ENCODE assay signal across 8 mouse cellular contexts in the genomic region with DNA sequence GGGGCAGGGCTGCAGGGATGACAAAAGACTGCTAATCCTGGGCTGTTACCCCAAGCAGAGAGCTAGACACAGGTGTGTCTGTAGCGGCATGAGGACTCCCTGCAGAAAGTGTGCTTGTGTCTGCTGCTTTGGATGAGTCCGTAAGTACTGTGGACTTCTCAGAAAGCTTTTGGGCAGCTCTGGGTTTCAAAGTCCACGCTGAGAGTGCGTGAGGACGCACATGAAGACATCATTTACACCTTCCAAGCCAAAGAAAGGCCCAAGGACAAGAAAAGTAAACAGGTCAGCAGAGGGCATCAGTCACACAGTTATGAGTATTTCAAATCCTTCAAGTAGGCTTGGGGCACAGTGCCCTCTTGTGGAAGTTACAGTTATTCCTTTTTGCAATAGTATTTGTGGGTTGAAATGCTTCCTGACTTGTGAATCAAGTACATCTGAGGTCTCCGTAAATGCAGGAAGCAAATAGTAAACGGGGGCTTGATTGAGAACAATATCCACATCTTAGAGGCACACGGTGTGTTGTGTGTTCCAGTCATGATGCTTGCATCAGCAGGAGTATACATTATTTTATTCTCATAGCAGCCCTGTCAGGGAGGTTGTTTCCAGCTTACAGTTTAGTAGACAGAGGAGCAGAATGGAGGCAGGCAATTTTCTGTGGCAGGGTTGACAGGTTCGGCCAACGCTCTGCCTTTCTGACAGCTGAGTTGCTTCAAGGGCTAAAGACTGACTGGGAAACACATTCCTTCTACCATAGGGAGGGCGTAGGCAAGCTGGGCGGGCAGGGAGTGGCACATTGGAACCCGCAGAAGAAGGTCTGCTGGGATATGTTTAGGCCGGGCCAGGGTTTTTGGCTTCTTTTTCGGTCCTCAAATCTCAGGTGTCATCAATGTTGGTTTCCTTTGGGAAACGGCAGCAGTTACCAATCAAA. TPM values are rescaled to one million over a fixed set of nuclear protein-coding genes. Genes with fewer than 3 reads are reported as not detected.
A peak's percentile ranks its signal among the peaks of the same experiment; 100 is the strongest.
DNase-seq lines count a peak whose midpoint lies in the region; ATAC-seq and TF ChIP-seq lines count a peak whose summit lies in the region.

No protein-coding gene starts in this region.

- H3K79me2 ChIP-seq in CH12.LX (replicated peaks; ENCODE audit: control insufficient read depth, extremely low read depth, insufficient read depth, poor library complexity, severe bottlenecking), result no peaks in the 10 kb centered on the region

- peak; percentile 92 for DNase-seq in CH12.LX (ENCODE audit: extremely low read depth)
- peak; percentile 62 for DNase-seq in c-Kit-negative CD71-positive TER-119-positive erythroid progenitor cells, embryonic 14.5 days (ENCODE audit: low read depth, low spot score)
- DNase-seq in fibroblast of lung, adult 2 months (ENCODE audit: low read depth), result peak; percentile 92
- peak; percentile 65 to 88 for DNase-seq in kidney, postnatal 25 days
- peak; percentile 79 for DNase-seq in telencephalon, adult 2 months (ENCODE audit: low read depth, low spot score)

- in situ Hi-C loops in CH12.LX (cut with MboI; ENCODE audit: low pct_ligation_motif_present, low pct_unique_long_range_greater_than_20kb, low sequenced_read_pairs), result no loop called here

- no peak overlapping the region for H3K27ac ChIP-seq in CH12.LX (ENCODE audit: insufficient read depth, low read depth)
- no peak overlapping the region for H3K27ac ChIP-seq in heart, embryonic 16.5 days (ENCODE audit: low read length)
- H3K27ac ChIP-seq in liver, embryonic 15.5 days (replicated peaks), result no peak overlapping the region
- H3K27ac ChIP-seq in neural tube, embryonic 13.5 days (replicated peaks), result no peak overlapping the region

- H3K4me2 ChIP-seq in CH12.LX (ENCODE audit: insufficient read depth, low read depth, poor library complexity, severe bottlenecking), result no peak overlapping the region
- H3K4me2 ChIP-seq in heart, embryonic 16.5 days (ENCODE audit: low read depth, low read length), result no peak overlapping the region
- H3K4me2 ChIP-seq in liver, embryonic 15.5 days, result no peak overlapping the region
- no peak overlapping the region for H3K4me2 ChIP-seq in neural tube, embryonic 13.5 days

- peaks cover 4 to 46% of the 10 kb centered on the region in 2 experiments; a peak in 3 of 4 replicates for H3K4me1 ChIP-seq in CH12.LX (ENCODE audit: control insufficient read depth in 1 of 2, insufficient read depth in 2 of 2)
- H3K4me1 ChIP-seq in heart, embryonic 16.5 days (ENCODE audit: control insufficient read depth, insufficient read depth, low read length), result no peaks in the 10 kb centered on the region
- H3K4me1 ChIP-seq in liver, embryonic 15.5 days (replicated peaks), result peaks cover 18% of the 10 kb centered on the region
- H3K4me1 ChIP-seq in neural tube, embryonic 13.5 days (replicated peaks), result peaks cover 1% of the 10 kb centered on the region

- TF ChIP-seq CTCF in CH12.LX (conservative IDR thresholded peaks at IDR 0.05 in 1 of 2, IDR thresholded peaks at IDR 0.05 in 1 of 2; ENCODE audit: low read depth in 2 of 2, low read length in 2 of 2), result peak; percentile 68 to 100; a peak in 3 of 4 replicates

- H3K9me3 ChIP-seq in CH12.LX (replicated peaks; ENCODE audit: low read length), result no peaks in the 10 kb centered on the region
- H3K9me3 ChIP-seq in heart, embryonic 16.5 days (replicated peaks; ENCODE audit: control insufficient read depth, low read length), result no peaks in the 10 kb centered on the region
- H3K9me3 ChIP-seq in liver, embryonic 15.5 days (replicated peaks), result no peaks in the 10 kb centered on the region
- no peaks in the 10 kb centered on the region for H3K9me3 ChIP-seq in neural tube, embryonic 13.5 days

- peak; percentile 73 for ATAC-seq in heart, embryonic 16.5 days (replicated peaks; ENCODE audit: extremely low read depth, insufficient read depth, low FRiP score)
- peak; percentile 48 for ATAC-seq in liver, embryonic 15.5 days (ENCODE audit: insufficient read depth)
- peak; percentile 47; the same call in 1 of the 2 replicates for ATAC-seq in neural tube, embryonic 13.5 days (ENCODE audit: low read depth)

- WGBS in heart, embryonic 16.5 days, result 41% methylated on average over 16 of the region's 16 CpGs
- 40% methylated on average over 16 of the region's 16 CpGs for WGBS in liver, embryonic 15.5 days (ENCODE audit: insufficient replicate concordance)
- 54% methylated on average over 16 of the region's 16 CpGs for WGBS in neural tube, embryonic 13.5 days

- no peak overlapping the region for H3K9ac ChIP-seq in CH12.LX (ENCODE audit: insufficient read depth, low read depth)
- no peak overlapping the region for H3K9ac ChIP-seq in heart, embryonic 16.5 days (ENCODE audit: low read length)
- H3K9ac ChIP-seq in liver, embryonic 15.5 days, result no peak overlapping the region
- no peak overlapping the region for H3K9ac ChIP-seq in neural tube, embryonic 13.5 days

- TF ChIP-seq POLR2A in CH12.LX (IDR thresholded peaks at IDR 0.05; ENCODE audit: low read depth, low read length), result 0 out of 2 replicates have a peak, but pooled peaks have one; percentile 21

- dilution Hi-C loops in CH12.LX (cut with MboI; ENCODE audit: extremely low pct_ligation_motif_present, extremely low pct_unique_long_range_greater_than_20kb, low sequenced_read_pairs), result no loop called here

- peaks cover 0 to 7% of the 10 kb centered on the region in 2 experiments for H3K36me3 ChIP-seq in CH12.LX (replicated peaks in 1 of 2; ENCODE audit: control insufficient read depth in 1 of 2, insufficient read depth in 1 of 2, low read length in 1 of 2)
- H3K36me3 ChIP-seq in heart, embryonic 16.5 days (ENCODE audit: control insufficient read depth, insufficient read depth), result no peaks in the 10 kb centered on the region
- H3K36me3 ChIP-seq in liver, embryonic 15.5 days (replicated peaks), result no peaks in the 10 kb centered on the region
- H3K36me3 ChIP-seq in neural tube, embryonic 13.5 days, result peaks cover 4% of the 10 kb centered on the region; the same call in 1 of the 2 replicates

- H3K27me3 ChIP-seq in CH12.LX (replicated peaks), result no peaks in the 10 kb centered on the region
- H3K27me3 ChIP-seq in heart, embryonic 16.5 days (ENCODE audit: control insufficient read depth, insufficient read depth, low read length), result no peaks in the 10 kb centered on the region
- no peaks in the 10 kb centered on the region for H3K27me3 ChIP-seq in liver, embryonic 15.5 days
- no peaks in the 10 kb centered on the region for H3K27me3 ChIP-seq in neural tube, embryonic 13.5 days

- no peak overlapping the region for H3K4me3 ChIP-seq in CH12.LX (replicated peaks in 1 of 3; ENCODE audit: low read depth in 2 of 3, low read length in 2 of 3, poor library complexity in 1 of 3)
- H3K4me3 ChIP-seq in heart, embryonic 16.5 days (ENCODE audit: low read length), result no peak overlapping the region
- no peak overlapping the region for H3K4me3 ChIP-seq in liver, embryonic 15.5 days (replicated peaks)
- no peak overlapping the region for H3K4me3 ChIP-seq in neural tube, embryonic 13.5 days

- no peak; the same call in none of the 2 replicates for TF ChIP-seq RAD21 in CH12.LX (IDR thresholded peaks at IDR 0.05; ENCODE audit: low read depth, low read length)

- TF ChIP-seq EP300 in CH12.LX (IDR thresholded peaks at IDR 0.05; ENCODE audit: low read length), result no peak

TF ChIP-seq in CH12.LX, 34 proteins besides CTCF, POLR2A, EP300 and RAD21 (continues in another document):
- TF ChIP-seq IRF4 (IDR thresholded peaks at IDR 0.05; ENCODE audit: low read depth, low read length), result peak; percentile 61; the same call in 1 of the 2 replicates
- no peak for TF ChIP-seq ZMIZ1 (IDR thresholded peaks at IDR 0.05; ENCODE audit: low read depth, low read length)
- no peak for TF ChIP-seq JUN (IDR thresholded peaks at IDR 0.05; ENCODE audit: insufficient read depth, low read depth, low read length)
- TF ChIP-seq PAX5 (IDR thresholded peaks at IDR 0.05; ENCODE audit: low read length), result no peak
- TF ChIP-seq MEF2A (IDR thresholded peaks at IDR 0.05; ENCODE audit: borderline replicate concordance, low read depth, low read length), result no peak
- TF ChIP-seq TBP (conservative IDR thresholded peaks at IDR 0.05; ENCODE audit: low read depth, low read length), result no peak
- TF ChIP-seq NELFE (IDR thresholded peaks at IDR 0.05; ENCODE audit: low read depth, low read length), result peak; percentile 65; the same call in 1 of the 2 replicates
- TF ChIP-seq BHLHE40 (IDR thresholded peaks at IDR 0.05; ENCODE audit: low read depth, low read length), result peak; percentile 27; the same call in 1 of the 2 replicates
- peak; percentile 74; the same call in 1 of the 2 replicates for TF ChIP-seq SIN3A (IDR thresholded peaks at IDR 0.05; ENCODE audit: low read length)
- TF ChIP-seq HCFC1 (IDR thresholded peaks at IDR 0.05; ENCODE audit: low read depth, low read length), result no peak
- TF ChIP-seq USF2 (conservative IDR thresholded peaks at IDR 0.05; ENCODE audit: low read depth, low read length), result no peak
- TF ChIP-seq MYC (IDR thresholded peaks at IDR 0.05; ENCODE audit: low read depth, low read length), result peak; percentile 39; the same call in 1 of the 2 replicates
- no peak for TF ChIP-seq POLR2AphosphoS2 (IDR thresholded peaks at IDR 0.05; ENCODE audit: low read depth, low read length)
- no peak for TF ChIP-seq ETS1 (conservative IDR thresholded peaks at IDR 0.05; ENCODE audit: low read depth, low read length)
- TF ChIP-seq MXI1 (IDR thresholded peaks at IDR 0.05; ENCODE audit: low read depth, low read length), result no peak
- TF ChIP-seq ZC3H11A (IDR thresholded peaks at IDR 0.05; ENCODE audit: low read depth, low read length), result peak; percentile 100
- no peak for TF ChIP-seq MAZ (IDR thresholded peaks at IDR 0.05; ENCODE audit: low read depth, low read length)
- no peak for TF ChIP-seq GABPA (IDR thresholded peaks at IDR 0.05; ENCODE audit: insufficient replicate concordance, low read depth, low read length)
- no peak for TF ChIP-seq MAFK (IDR thresholded peaks at IDR 0.05; ENCODE audit: insufficient replicate concordance, low read length)

RNA-seq across cellular contexts. Expression of a gene that starts 2.9 kb away (rescaled TPM):
- total RNA-seq in CH12.LX (2012; rRNA removed) (not detected in 2 replicates), CH12.LX (2014; rRNA removed) (not detected in 2 replicates)
- polyA plus RNA-seq in CH12.LX (2012; ENCODE audit: insufficient read length, low read depth), result 0.42 TPM in 1 of 2 replicates, not detected in the other
- polyA plus RNA-seq in heart, embryonic 16.5 days (2015; fragmentation: Nextera tagmentation; extraction: Ambion mirVana), result not detected in 2 replicates
- not detected in 2 replicates for polyA plus RNA-seq in liver, embryonic 15.5 days (2015; fragmentation: Nextera tagmentation; extraction: Ambion mirVana)
- not detected in 2 replicates for polyA plus RNA-seq in neural tube, embryonic 13.5 days (2015; fragmentation: Nextera tagmentation; extraction: Ambion mirVana)

RNA-seq across cellular contexts. Expression of a gene that starts 7.5 kb away (rescaled TPM):
- total RNA-seq in CH12.LX (2012; rRNA removed) (11.6 and 11.7 TPM in 2 replicates), CH12.LX (2014; rRNA removed) (15.8 and 17.4 TPM in 2 replicates)
- 12.4 and 15.9 TPM in 2 replicates for polyA plus RNA-seq in CH12.LX (2012; ENCODE audit: insufficient read length, low read depth)
- 27.0 and 31.7 TPM in 2 replicates for polyA plus RNA-seq in heart, embryonic 16.5 days (2015; fragmentation: Nextera tagmentation; extraction: Ambion mirVana)
- 9.3 and 11.6 TPM in 2 replicates for polyA plus RNA-seq in liver, embryonic 15.5 days (2015; fragmentation: Nextera tagmentation; extraction: Ambion mirVana)
- 35.9 and 36.5 TPM in 2 replicates for polyA plus RNA-seq in neural tube, embryonic 13.5 days (2015; fragmentation: Nextera tagmentation; extraction: Ambion mirVana)
